Mouse (Mus musculus): ENCODE results near the gene Fbxo33.

Fbxo33 gene

DNA sequence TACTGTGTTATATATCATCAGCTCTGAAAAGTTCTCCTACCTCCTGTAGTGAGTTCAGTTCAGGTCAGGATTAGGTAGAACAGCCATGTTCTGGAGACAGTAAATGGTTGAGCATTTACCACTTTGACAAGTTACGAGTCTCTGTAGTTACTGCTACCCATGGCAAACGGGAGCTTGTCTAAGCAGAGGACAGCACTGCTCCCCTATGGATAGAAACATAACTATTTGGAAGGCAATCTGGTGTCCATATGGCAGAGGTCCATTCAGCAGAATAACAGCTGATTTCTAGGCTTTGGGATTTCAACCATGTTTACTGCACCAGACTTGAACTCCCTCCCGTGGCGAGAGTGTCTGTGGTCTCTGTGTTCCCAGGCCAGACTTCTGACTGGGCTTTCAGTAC is 23.6 kb downstream of the Fbxo33 start:
- DNase-seq, result no peak

DNA sequence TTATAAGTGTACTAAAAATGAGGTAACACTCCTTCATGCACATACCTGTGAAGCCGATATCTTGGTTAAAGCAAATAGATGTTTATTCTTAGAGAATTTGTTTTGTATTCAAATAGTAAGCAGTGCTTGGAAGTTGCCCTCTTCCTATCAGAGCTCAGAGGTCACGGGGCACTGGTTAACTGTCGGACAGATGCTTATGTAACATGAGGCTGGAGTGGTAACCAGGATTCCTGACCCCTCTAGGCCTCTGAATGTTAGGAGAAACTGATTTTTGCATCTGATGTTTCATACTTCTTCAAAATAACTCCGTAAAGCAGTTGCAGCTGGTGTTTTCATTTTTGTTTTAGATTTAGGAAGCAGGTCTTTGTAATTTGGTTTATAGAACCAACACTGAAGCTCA is 24.5 kb downstream of the Fbxo33 start:
- no peak for DNase-seq

DNA sequence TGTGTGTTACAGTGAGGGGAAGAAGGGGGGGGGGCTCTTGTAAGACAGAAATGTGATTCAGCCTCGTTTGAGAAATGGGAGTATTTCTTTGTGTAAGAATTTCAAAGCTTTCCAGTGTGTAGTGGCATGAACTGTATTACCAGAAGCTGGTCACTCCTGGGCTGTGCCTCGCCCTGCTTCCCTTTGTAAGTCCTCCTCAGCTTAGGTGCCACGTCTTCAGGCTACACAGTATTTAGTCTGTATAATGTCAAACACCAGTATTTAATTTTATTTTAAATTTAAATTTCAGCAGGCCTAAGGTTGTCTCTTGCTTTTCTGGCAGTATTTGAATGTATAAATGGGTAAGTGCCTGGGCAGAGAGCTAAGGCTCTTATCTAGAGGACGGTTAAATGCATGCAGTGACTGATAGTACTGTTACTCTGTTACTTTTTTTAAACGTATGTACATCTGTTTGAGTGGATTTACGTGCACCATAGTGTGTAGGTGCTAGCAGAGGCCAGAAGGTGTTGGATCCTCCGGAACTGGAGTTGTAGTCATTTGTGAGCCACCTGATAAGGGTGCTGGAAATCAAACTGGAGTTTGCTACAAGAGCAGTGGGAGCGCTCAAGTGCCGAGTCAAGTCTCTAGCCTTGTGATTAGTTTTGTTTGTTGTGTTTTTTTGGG is 25.1 kb downstream of the Fbxo33 start:
- DNase-seq, result no peak

DNA sequence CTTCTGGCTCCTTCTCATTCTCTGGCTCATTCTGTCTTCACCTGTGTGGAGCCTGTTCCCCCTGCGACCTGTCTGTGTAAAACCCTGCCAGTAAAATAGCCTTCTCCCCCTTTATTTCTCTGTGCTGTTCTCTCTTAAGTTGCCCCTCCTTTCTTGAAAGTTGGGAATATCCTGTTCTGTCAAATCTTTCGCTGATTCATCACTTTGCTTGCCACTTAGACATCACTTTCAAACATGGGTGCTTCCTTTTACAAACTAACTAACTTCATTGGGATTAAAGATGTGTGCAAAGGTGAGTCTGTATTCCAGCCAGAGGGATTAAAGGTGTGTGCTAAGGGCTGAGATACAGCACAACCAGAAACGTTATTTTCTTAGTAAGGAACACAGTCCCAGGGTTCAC is 25.9 kb downstream of the Fbxo33 start:
- no peak for DNase-seq

DNA sequence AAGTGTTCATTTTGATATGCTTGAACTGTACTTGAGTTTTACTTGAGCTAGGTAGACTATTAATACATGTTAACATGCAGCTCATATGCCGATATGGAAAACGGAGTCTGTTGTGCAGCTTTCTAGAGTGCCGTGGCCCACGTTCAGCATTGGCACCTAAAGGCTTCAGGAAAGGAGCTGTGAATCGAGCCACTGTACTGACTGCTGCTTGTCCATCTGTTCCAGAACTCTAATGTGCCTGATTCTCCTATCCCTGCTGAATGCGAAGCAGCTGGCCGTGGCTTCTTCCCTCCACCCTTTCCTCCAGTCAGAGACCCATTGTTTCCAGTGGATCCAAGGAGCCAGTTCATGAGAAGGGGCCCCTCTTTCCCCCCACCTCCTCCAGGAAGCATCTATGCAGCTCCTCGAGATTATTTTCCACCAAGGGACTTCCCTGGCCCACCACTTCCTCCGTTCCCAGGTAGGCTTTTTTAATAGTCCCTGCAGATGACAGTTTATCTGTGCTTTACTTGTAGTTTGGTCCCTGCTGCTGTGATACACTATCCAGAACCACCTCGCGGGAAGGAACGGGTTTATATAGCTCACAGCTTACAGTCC is 31.3 kb downstream of the Fbxo33 start:
- no peak for DNase-seq

GRCm38 (mm10) chr12:59177814-59178213 is 41.7 kb downstream of the Fbxo33 start:
- DNase-seq, result no peak

DNA sequence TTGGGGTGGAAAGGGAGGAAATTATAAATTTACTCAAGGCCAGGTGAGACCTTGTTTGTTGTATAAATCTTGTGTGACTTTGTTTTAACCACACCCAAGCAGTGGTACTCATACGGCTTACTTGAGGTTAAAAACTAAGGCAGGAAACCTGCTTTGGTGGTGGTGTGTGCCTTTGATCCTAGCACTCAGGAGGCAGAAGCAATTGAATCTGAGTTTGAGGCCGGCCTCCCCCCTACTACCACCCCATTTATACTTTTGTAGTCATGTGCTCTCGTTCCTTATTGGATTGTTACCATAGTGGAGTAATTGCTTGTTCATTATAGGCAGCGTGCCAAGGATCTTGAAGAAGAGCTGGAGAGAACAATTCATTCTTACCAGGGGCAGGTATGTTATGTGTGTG is 49.6 kb downstream of the Fbxo33 start:
- DNase-seq, result no peak

- no peak for DNase-seq
Measured at GRCm38 (mm10) chr12:59166557-59166956, 53.0 kb downstream of the Fbxo33 start.

GRCm38 (mm10) chr12:59164522-59164921 is 55.0 kb downstream of the Fbxo33 start:
- DNase-seq, result no peak

DNA sequence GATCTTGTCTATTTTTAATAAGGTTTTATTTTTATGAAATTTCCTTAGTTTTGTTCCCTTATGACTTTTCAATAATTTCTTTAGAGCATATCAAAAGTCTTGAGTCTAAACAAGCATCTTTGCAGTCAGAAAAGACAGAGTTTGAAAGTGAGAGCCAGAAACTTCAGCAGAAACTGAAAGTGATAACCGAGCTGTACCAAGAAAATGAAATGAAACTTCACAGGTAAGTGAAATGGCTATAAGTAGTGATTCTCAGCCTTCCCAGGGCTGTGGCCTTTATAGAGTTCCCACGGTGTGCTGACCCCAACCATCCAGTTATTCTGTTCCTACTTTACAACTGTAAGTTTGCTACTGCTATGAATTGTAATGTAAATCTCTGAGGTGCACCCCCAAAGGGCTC is 56.7 kb downstream of the Fbxo33 start:
- no peak for DNase-seq

DNA sequence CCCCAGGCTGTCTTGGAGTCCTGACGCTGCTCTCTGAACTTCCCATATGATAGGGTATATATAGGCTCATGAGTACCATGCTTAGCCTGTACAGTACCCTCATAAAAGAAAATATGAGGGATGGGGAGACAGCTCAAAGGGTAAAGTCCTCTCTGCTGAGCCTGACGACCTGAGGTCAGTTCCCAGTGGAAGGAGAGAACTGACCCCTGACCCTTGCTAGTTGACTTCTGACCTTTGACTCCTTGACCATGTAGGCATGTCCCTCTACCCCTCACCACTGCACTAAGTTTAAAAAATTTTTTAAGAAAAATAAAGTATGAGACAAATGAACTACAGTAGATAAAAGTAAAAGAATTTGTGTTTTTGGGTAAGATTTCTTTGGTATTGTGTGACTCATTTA is 58.4 kb downstream of the Fbxo33 start:
- DNase-seq, result no peak
